Mouse (Mus musculus): ENCODE measurements around the gene Rwdd2b. TPM values are rescaled to one million over a fixed set of nuclear protein-coding genes. Genes with fewer than 3 reads are reported as not detected.

Gene Rwdd2b
- polyA plus RNA-seq, 1 experiment from 2014 or later, result 11.3 TPM

- no peaks in the 10 kb centered on the region for H3K9me3 ChIP-seq
- no peak overlapping the region for H3K4me3 ChIP-seq
- H3K27ac ChIP-seq (replicated peaks), result no peak overlapping the region
- no peaks in the 10 kb centered on the region for H3K4me1 ChIP-seq
- WGBS, result 97% methylated on average over 3 of the region's 3 CpGs
- H3K27me3 ChIP-seq (replicated peaks; ENCODE audit: low read depth, poor library complexity, severe bottlenecking), result no peaks in the 10 kb centered on the region
- H3K36me3 ChIP-seq (replicated peaks), result peaks cover 75% of the 10 kb centered on the region
- no peak for DNase-seq (ENCODE audit: low spot score)
Measured at GRCm38 (mm10) chr16:87387444-87387977, 52.9 kb downstream of the Rwdd2b start.

DNA sequence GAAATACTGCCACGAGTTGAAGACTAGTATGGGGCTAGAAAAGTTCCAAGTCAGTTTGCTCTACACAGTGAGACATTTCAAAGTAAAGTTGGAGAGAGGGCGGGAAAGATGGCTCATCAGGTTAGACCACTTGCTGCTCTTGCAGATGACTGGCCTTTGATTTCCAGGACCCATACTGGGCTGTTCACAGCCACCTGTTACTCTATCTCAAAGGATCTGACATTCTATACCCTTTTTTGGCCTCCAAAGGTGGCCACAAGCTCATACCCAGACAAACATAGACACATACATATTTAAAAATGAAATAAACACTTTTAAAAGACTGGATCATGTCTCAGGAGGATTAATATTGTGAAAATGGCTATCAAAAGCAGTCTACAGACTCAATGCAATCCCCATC, 56.0 kb downstream of the Rwdd2b start:
- WGBS, result 81% methylated on average over 2 of the region's 2 CpGs
- H3K9me3 ChIP-seq, result no peaks in the 10 kb centered on the region
- no peaks in the 10 kb centered on the region for H3K27me3 ChIP-seq (replicated peaks; ENCODE audit: low read depth, poor library complexity, severe bottlenecking)
- DNase-seq (ENCODE audit: low spot score), result no peak
- no peak overlapping the region for H3K27ac ChIP-seq (replicated peaks)
- H3K4me1 ChIP-seq, result no peaks in the 10 kb centered on the region
- no peak overlapping the region for H3K4me3 ChIP-seq
- peaks cover 93% of the 10 kb centered on the region for H3K36me3 ChIP-seq (replicated peaks)

Other genes starting within 250 kb of the Rwdd2b start
- 23.3 and 24.0 TPM in 2 replicates for gene N6amt1, start 86.4 kb downstream of the Rwdd2b start, polyA plus RNA-seq (2016; fragmentation: Nextera tagmentation; extraction: Ambion mirVana)
- gene Ltn1, start 8.0 kb downstream of the Rwdd2b start, polyA plus RNA-seq (2016; fragmentation: Nextera tagmentation; extraction: Ambion mirVana), result 30.5 and 33.7 TPM in 2 replicates
- gene Usp16, start 14.1 kb upstream of the Rwdd2b start, polyA plus RNA-seq (2016; fragmentation: Nextera tagmentation; extraction: Ambion mirVana), result 38.3 and 42.8 TPM in 2 replicates
- 691 and 710 TPM in 2 replicates for gene Cct8, start 55.3 kb upstream of the Rwdd2b start, polyA plus RNA-seq (2016; fragmentation: Nextera tagmentation; extraction: Ambion mirVana)
- not detected in 2 replicates for gene Map3k7cl, start 112.8 kb upstream of the Rwdd2b start, polyA plus RNA-seq (2016; fragmentation: Nextera tagmentation; extraction: Ambion mirVana)